ENCODE assay signal across 12 mouse cellular contexts in the genomic region with DNA sequence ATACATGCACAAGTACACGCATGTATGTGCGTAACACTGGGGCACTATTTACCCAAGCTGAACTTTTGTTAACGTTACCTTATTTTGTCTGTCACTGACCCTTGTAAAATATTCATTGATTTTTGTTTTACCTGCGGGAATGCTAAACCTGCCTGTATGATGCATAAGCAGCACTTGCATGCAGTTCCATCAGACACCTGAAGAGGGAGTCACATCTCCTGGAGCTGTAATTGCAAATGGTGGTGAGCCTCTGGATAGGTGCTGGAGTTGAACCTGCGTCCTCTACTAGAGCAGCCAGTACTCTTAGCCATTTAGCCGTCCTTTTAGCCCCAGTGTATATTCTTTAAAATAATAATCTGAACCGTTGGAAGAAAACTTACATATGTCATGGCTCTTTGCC.
DNase-seq lines count a peak whose midpoint lies in the region; ATAC-seq and TF ChIP-seq lines count a peak whose summit lies in the region.
"Had no signal": no experiment of that assay in that cellular context is flagged by ENCODE, and none has a peak within 500 bp of the region (broad histone marks: within the 10 kb centered on the region; RNA-seq: fewer than 3 reads in every experiment).

No protein-coding gene starts in this region.

- 96% methylated on average over 7 of the region's 7 CpGs for WGBS in heart, postnatal 0 days
- 92% methylated on average over 7 of the region's 7 CpGs for WGBS in lung, adult 2 months

- ATAC-seq in heart, postnatal 0 days (ENCODE audit: insufficient read depth, low read depth): no peak
- ATAC-seq in G1E (ENCODE audit: extremely low read depth, insufficient number of reproducible peaks, low FRiP score, poor library complexity, severe bottlenecking): no peak
- no peak for ATAC-seq in activated CD4-positive, CD25-positive, alpha-beta regulatory T cell, adult 4 months
- ATAC-seq: hindbrain, embryonic 16.5 days had no signal

- H3K9me3 ChIP-seq in heart, postnatal 0 days (replicated peaks; ENCODE audit: control insufficient read depth, low read length): no peaks in the 10 kb centered on the region
- no peaks in the 10 kb centered on the region for H3K9me3 ChIP-seq in G1E (replicated peaks)
- H3K9me3 ChIP-seq: lung, embryonic 15.5 days had no signal

- no peak overlapping the region for H3K27ac ChIP-seq in heart, postnatal 0 days (ENCODE audit: low read depth)
- peak overlapping the region; percentile 51; the same call in 1 of the 2 replicates for H3K27ac ChIP-seq in embryonic fibroblast, embryonic 13.5 days (ENCODE audit: insufficient read depth, low read length)
- H3K27ac ChIP-seq: lung, embryonic 15.5 days had no signal

- peaks cover 12% of the 10 kb centered on the region; the same call in 1 of the 2 replicates for H3K36me3 ChIP-seq in heart, postnatal 0 days (replicated peaks; ENCODE audit: control insufficient read depth, insufficient read depth, low read length)
- H3K36me3 ChIP-seq in G1E (replicated peaks): no peaks in the 10 kb centered on the region
- H3K36me3 ChIP-seq: lung, embryonic 15.5 days had no signal

- no peak overlapping the region for H3K9ac ChIP-seq in heart, postnatal 0 days (replicated peaks; ENCODE audit: low read depth, low read length)
- H3K9ac ChIP-seq: lung, embryonic 15.5 days had no signal

- TF ChIP-seq CTCF in heart, postnatal 0 days (IDR thresholded peaks at IDR 0.05; ENCODE audit: low read depth): peak; percentile 35
- TF ChIP-seq CTCF in lung, adult 2 months (IDR thresholded peaks at IDR 0.05; ENCODE audit: insufficient read depth, low read length): 0 out of 2 replicates have a peak, but pooled peaks have one; percentile 5
- TF ChIP-seq CTCF in G1E (IDR thresholded peaks at IDR 0.05; ENCODE audit: low read depth, low read length): peak; percentile 36; the same call in 1 of the 2 replicates
- TF ChIP-seq CTCF in embryonic fibroblast, embryonic 13.5 days (IDR thresholded peaks at IDR 0.05; ENCODE audit: borderline replicate concordance, insufficient read depth, low read length): no peak

- H3K4me3 ChIP-seq in heart, postnatal 0 days (ENCODE audit: low read depth, low read length): no peak overlapping the region
- H3K4me3 ChIP-seq in lung, adult 2 months (replicated peaks; ENCODE audit: extremely low read depth, low read depth, low read length): no peak overlapping the region
- H3K4me3 ChIP-seq in G1E (ENCODE audit: low read depth, low read length): no peak overlapping the region
- no peak overlapping the region for H3K4me3 ChIP-seq in embryonic fibroblast, embryonic 13.5 days (ENCODE audit: insufficient read depth, low read length)
- H3K4me3 ChIP-seq: lung, embryonic 15.5 days had no signal

- DNase-seq in heart, postnatal 0 days (ENCODE audit: low spot score): no peak
- no peak for DNase-seq in heart, postnatal 14 days
- no peak for DNase-seq in lung, adult 2 months
- no peak for DNase-seq in lung, postnatal 36 days
- no peak for DNase-seq in G1E (ENCODE audit: low spot score)
- DNase-seq in spleen, adult 18-20 months: no peak
- DNase-seq: kidney, postnatal 10 days; thymus, adult 2 months had no signal

- H3K4me2 ChIP-seq in heart, postnatal 0 days (ENCODE audit: low read depth, low read length): no peak overlapping the region
- H3K4me2 ChIP-seq: lung, embryonic 15.5 days had no signal

- no peak for TF ChIP-seq POLR2A in lung, adult 2 months (IDR thresholded peaks at IDR 0.05; ENCODE audit: borderline replicate concordance, extremely low read depth, low read depth, low read length)
- no peak for TF ChIP-seq POLR2A in embryonic fibroblast, embryonic 13.5 days (IDR thresholded peaks at IDR 0.05; ENCODE audit: low read depth, low read length)

- TF ChIP-seq EP300 in heart, postnatal 0 days (IDR thresholded peaks at IDR 0.05; ENCODE audit: low read depth): no peak

- H3K27me3 ChIP-seq in heart, postnatal 0 days (ENCODE audit: control insufficient read depth, insufficient read depth, low read length): no peaks in the 10 kb centered on the region
- H3K27me3 ChIP-seq in G1E (ENCODE audit: insufficient read depth, low read length): no peaks in the 10 kb centered on the region
- H3K27me3 ChIP-seq: lung, embryonic 15.5 days had no signal

- intact Hi-C loops in heart, postnatal 14 days (cut with DNase I): no loop called here

- peaks cover 9% of the 10 kb centered on the region for H3K4me1 ChIP-seq in heart, postnatal 0 days (ENCODE audit: control insufficient read depth, insufficient read depth)
- H3K4me1 ChIP-seq in lung, adult 2 months (ENCODE audit: control insufficient read depth, insufficient read depth, low read length): no peaks in the 10 kb centered on the region; the same call in 1 of the 2 replicates
- no peaks in the 10 kb centered on the region for H3K4me1 ChIP-seq in G1E (ENCODE audit: insufficient read depth, low read depth, low read length)
- peaks cover 13% of the 10 kb centered on the region for H3K4me1 ChIP-seq in embryonic fibroblast, embryonic 13.5 days (ENCODE audit: control insufficient read depth, insufficient read depth, low read length)
- H3K4me1 ChIP-seq: lung, embryonic 15.5 days had no signal
